Mouse (Mus musculus): Measurements from ENCODE around the gene Plekhd1.

The Plekhd1 gene

GRCm38 (mm10) chr12:80757751-80758558 is 65.6 kb downstream of the Plekhd1 start:
- DNase-seq (ENCODE audit: low spot score) = peak; percentile 66

GRCm38 (mm10) chr12:80758559-80759386 is 66.4 kb downstream of the Plekhd1 start:
- no peak for DNase-seq (ENCODE audit: low spot score)

GRCm38 (mm10) chr12:80759387-80759712 is 67.0 kb downstream of the Plekhd1 start:
- no peak for DNase-seq (ENCODE audit: low spot score)

- DNase-seq (ENCODE audit: low spot score) = no peak
These were observed 67.5 kb downstream of the Plekhd1 start for GRCm38 (mm10) chr12:80759713-80760395.

GRCm38 (mm10) chr12:80760396-80760801 is 68.0 kb downstream of the Plekhd1 start, which contains the start of gene Ccdc177:
Gene Ccdc177 (minus strand): TSS chr12:80760687.
- DNase-seq (ENCODE audit: low spot score) = no peak

GRCm38 (mm10) chr12:80762982-80763381 is 70.6 kb downstream of the Plekhd1 start:
- no peak for DNase-seq (ENCODE audit: low spot score)

- no peak for DNase-seq (ENCODE audit: low spot score)
These were observed 71.7 kb downstream of the Plekhd1 start for GRCm38 (mm10) chr12:80764116-80764515.

- no peak for DNase-seq (ENCODE audit: low spot score)
These were observed 77.3 kb downstream of the Plekhd1 start for GRCm38 (mm10) chr12:80769697-80770096.

All from ovary, adult 18-20 months (tissue).